Mouse (Mus musculus): ENCODE results near the gene Cisd2.

- TF ChIP-seq CTCF (IDR thresholded peaks at IDR 0.05; ENCODE audit: insufficient read depth, low read depth, low read length) (no peak), POLR2A (IDR thresholded peaks at IDR 0.05; ENCODE audit: insufficient read depth, low read depth, low read length) (no peak)
Observed at GRCm38 (mm10) chr3:135421310-135421594, 2.5 kb downstream of the Cisd2 start.
